Mouse (Mus musculus) telencephalon, adult 2 months (tissue): ENCODE data around the gene AI464131.
A peak's percentile ranks its signal among the peaks of the same experiment; 100 is the strongest.

ENCODE experiments used
- DNase-seq: peaks from one replicate; pipeline ENCODE4 v3.0.0-alpha.2; 2011; ENCODE audit warnings: low read depth, low spot score

The AI464131 gene

GRCm38 (mm10) chr4:41505131-41505551, 2.3 kb upstream of the AI464131 start:
- DNase-seq: no peak

- no peak for DNase-seq
These were observed 1.4 kb upstream of the AI464131 start for GRCm38 (mm10) chr4:41504325-41504724.

GRCm38 (mm10) chr4:41502171-41502940, 520 bp downstream of the AI464131 start:
- DNase-seq: no peak

GRCm38 (mm10) chr4:41500787-41501186, 2.1 kb downstream of the AI464131 start:
- DNase-seq: no peak

GRCm38 (mm10) chr4:41499619-41500018, 3.3 kb downstream of the AI464131 start:
- no peak for DNase-seq

- no peak for DNase-seq
These were observed 3.9 kb downstream of the AI464131 start for GRCm38 (mm10) chr4:41498921-41499391.

- DNase-seq: no peak
These were observed 4.7 kb downstream of the AI464131 start for GRCm38 (mm10) chr4:41497995-41498845.

- DNase-seq: no peak
These were observed 5.3 kb downstream of the AI464131 start for GRCm38 (mm10) chr4:41497579-41497978.

- no peak for DNase-seq
These were observed 5.8 kb downstream of the AI464131 start for GRCm38 (mm10) chr4:41497046-41497445.

GRCm38 (mm10) chr4:41495850-41496249, 7.0 kb downstream of the AI464131 start:
- no peak for DNase-seq

GRCm38 (mm10) chr4:41495076-41495475, 7.8 kb downstream of the AI464131 start:
- DNase-seq: no peak

- DNase-seq: no peak
These were observed 8.5 kb downstream of the AI464131 start for GRCm38 (mm10) chr4:41494378-41494777.

- no peak for DNase-seq
These were observed 9.3 kb downstream of the AI464131 start for GRCm38 (mm10) chr4:41493464-41494116.

- no peak for DNase-seq
These were observed 9.9 kb downstream of the AI464131 start for GRCm38 (mm10) chr4:41492951-41493350.

GRCm38 (mm10) chr4:41481601-41482017, 21.3 kb downstream of the AI464131 start:
- no peak for DNase-seq

GRCm38 (mm10) chr4:41480254-41480653, 22.6 kb downstream of the AI464131 start:
- DNase-seq: no peak

- no peak for DNase-seq
These were observed 23.4 kb downstream of the AI464131 start for GRCm38 (mm10) chr4:41479456-41479804.

- no peak for DNase-seq
These were observed 24.0 kb downstream of the AI464131 start for GRCm38 (mm10) chr4:41478751-41479455.

GRCm38 (mm10) chr4:41477648-41478160, 25.2 kb downstream of the AI464131 start:
- no peak for DNase-seq

GRCm38 (mm10) chr4:41471384-41471689, 31.5 kb downstream of the AI464131 start:
- no peak for DNase-seq

- peak; percentile 87 for DNase-seq
These were observed 32.0 kb downstream of the AI464131 start for GRCm38 (mm10) chr4:41470684-41471383.
